Mouse (Mus musculus) megakaryocyte, embryonic 14.5 days (primary cell): ENCODE measurements around the gene Tmcc3. TPM values are rescaled to one million over a fixed set of nuclear protein-coding genes. Genes with fewer than 3 reads are reported as not detected.

ENCODE experiments used
- H3K27me3 ChIP-seq: replicated peaks from 2 replicates; pipeline ENCODE3; 2012; ENCODE audit warnings: inconsistent platforms
- H3K36me3 ChIP-seq: replicated peaks from 2 replicates; pipeline ENCODE3; 2012; ENCODE audit warnings: low read length, inconsistent platforms, mixed read lengths
- H3K4me1 ChIP-seq: 2 replicates; pipeline ENCODE4 v1.6.1; 2012; ENCODE audit warnings: inconsistent platforms
- H3K4me3 ChIP-seq: replicated peaks from 2 replicates; pipeline ENCODE3; 2012; ENCODE audit warnings: moderate library complexity, mild to moderate bottlenecking, inconsistent platforms
- H3K9me3 ChIP-seq: 2 replicates; pipeline ENCODE4 v1.6.1; 2012; ENCODE audit warnings: inconsistent platforms
- FLI1 ChIP-seq: IDR thresholded peaks from 2 replicates; pipeline ENCODE4 v1.6.1; 2012; ENCODE audit warnings: low read length, inconsistent platforms, mixed read lengths
- GATA1 ChIP-seq: IDR thresholded peaks from 3 replicates; pipeline ENCODE4 v1.6.1; 2012; ENCODE audit warnings: mixed read lengths, low read length, inconsistent platforms, borderline replicate concordance
- polyA plus RNA-seq: library from polyadenylated mRNA; stranded (reverse); fragments of >175 nt; gene quantifications from 2 replicates; pipeline ENCODE4 v1.2.3, GENCODE M21; 2012; ENCODE audit warnings: low replicate concordance; ENCODE audit not compliant: insufficient read depth

Tmcc3 gene
- polyA plus RNA-seq: 0.84 TPM in 1 of 2 replicates, not detected in the other

- Histone ChIP-seq H3K4me3 (peak within 1 kb of the TSS; percentile 90), H3K36me3 (no peaks in the 10 kb centered on the region), H3K9me3 (peaks cover 28% of the 10 kb centered on the region), H3K27me3 (peaks cover 34% of the 10 kb centered on the region), H3K4me1 (peaks cover 12% of the 10 kb centered on the region)
- TF ChIP-seq FLI1: no peak
- TF ChIP-seq GATA1: no peak
Measured at GRCm38 (mm10) chr10:94311511-94312006, at the start of gene Tmcc3. Tmcc3 (plus strand) TSS chr10:94311949.

GRCm38 (mm10) chr10:94262646-94263045 is 49.1 kb upstream of the Tmcc3 start:
- Histone ChIP-seq H3K4me1 (no peaks in the 10 kb centered on the region), H3K9me3 (no peaks in the 10 kb centered on the region), H3K4me3 (no peak overlapping the region), H3K27me3 (no peaks in the 10 kb centered on the region), H3K36me3 (no peaks in the 10 kb centered on the region)
- TF ChIP-seq GATA1: no peak
- TF ChIP-seq FLI1: no peak

- Histone ChIP-seq H3K4me3 (no peak overlapping the region), H3K36me3 (no peaks in the 10 kb centered on the region), H3K9me3 (no peaks in the 10 kb centered on the region), H3K27me3 (no peaks in the 10 kb centered on the region), H3K4me1 (no peaks in the 10 kb centered on the region)
- no peak for TF ChIP-seq FLI1
Measured at GRCm38 (mm10) chr10:94263211-94263610, 48.5 kb upstream of the Tmcc3 start.

GRCm38 (mm10) chr10:94265656-94266542 is 45.9 kb upstream of the Tmcc3 start:
- no peak overlapping the region for H3K4me3 ChIP-seq
- no peaks in the 10 kb centered on the region for H3K36me3 ChIP-seq
- H3K4me1 ChIP-seq: no peaks in the 10 kb centered on the region
- TF ChIP-seq FLI1 (no peak), GATA1 (no peak)
- H3K27me3 ChIP-seq: no peaks in the 10 kb centered on the region
- peaks cover 17% of the 10 kb centered on the region for H3K9me3 ChIP-seq

GRCm38 (mm10) chr10:94275321-94275720 is 36.4 kb upstream of the Tmcc3 start:
- Histone ChIP-seq H3K9me3 (peaks cover 2% of the 10 kb centered on the region; the same call in 1 of the 2 replicates), H3K36me3 (no peaks in the 10 kb centered on the region), H3K27me3 (peaks cover 3% of the 10 kb centered on the region), H3K4me3 (no peak overlapping the region), H3K4me1 (no peaks in the 10 kb centered on the region)
- TF ChIP-seq FLI1: no peak
- no peak for TF ChIP-seq GATA1

- TF ChIP-seq GATA1 (no peak), FLI1 (no peak)
- Histone ChIP-seq H3K36me3 (no peaks in the 10 kb centered on the region), H3K4me1 (no peaks in the 10 kb centered on the region), H3K27me3 (peaks cover 2% of the 10 kb centered on the region), H3K9me3 (no peaks in the 10 kb centered on the region), H3K4me3 (no peak overlapping the region)
Measured at GRCm38 (mm10) chr10:94276511-94276910, 35.2 kb upstream of the Tmcc3 start.

GRCm38 (mm10) chr10:94282179-94282578 is 29.6 kb upstream of the Tmcc3 start:
- H3K4me1 ChIP-seq: no peaks in the 10 kb centered on the region
- TF ChIP-seq GATA1: no peak
- no peak for TF ChIP-seq FLI1
- H3K36me3 ChIP-seq: no peaks in the 10 kb centered on the region
- H3K27me3 ChIP-seq: no peaks in the 10 kb centered on the region
- H3K9me3 ChIP-seq: no peaks in the 10 kb centered on the region
- H3K4me3 ChIP-seq: no peak overlapping the region

GRCm38 (mm10) chr10:94282797-94283196 is 29.0 kb upstream of the Tmcc3 start:
- Histone ChIP-seq H3K36me3 (no peaks in the 10 kb centered on the region), H3K4me3 (no peak overlapping the region), H3K9me3 (no peaks in the 10 kb centered on the region), H3K4me1 (no peaks in the 10 kb centered on the region), H3K27me3 (no peaks in the 10 kb centered on the region)
- TF ChIP-seq FLI1 (no peak), GATA1 (no peak)

GRCm38 (mm10) chr10:94294437-94294836 is 17.3 kb upstream of the Tmcc3 start:
- Histone ChIP-seq H3K4me3 (no peak overlapping the region), H3K4me1 (no peaks in the 10 kb centered on the region), H3K9me3 (peaks cover 3% of the 10 kb centered on the region; the same call in 1 of the 2 replicates), H3K36me3 (no peaks in the 10 kb centered on the region), H3K27me3 (peaks cover 11% of the 10 kb centered on the region)
- no peak for TF ChIP-seq FLI1
- TF ChIP-seq GATA1: no peak
